Mouse (Mus musculus): Measurements from ENCODE around the gene Sub1. TPM values are rescaled to one million over a fixed set of nuclear protein-coding genes. Genes with fewer than 3 reads are reported as not detected.

Gene Sub1
- polyA plus RNA-seq (2015; fragmentation: Nextera tagmentation; extraction: Ambion mirVana), result 527 and 590 TPM in 2 replicates

DNA sequence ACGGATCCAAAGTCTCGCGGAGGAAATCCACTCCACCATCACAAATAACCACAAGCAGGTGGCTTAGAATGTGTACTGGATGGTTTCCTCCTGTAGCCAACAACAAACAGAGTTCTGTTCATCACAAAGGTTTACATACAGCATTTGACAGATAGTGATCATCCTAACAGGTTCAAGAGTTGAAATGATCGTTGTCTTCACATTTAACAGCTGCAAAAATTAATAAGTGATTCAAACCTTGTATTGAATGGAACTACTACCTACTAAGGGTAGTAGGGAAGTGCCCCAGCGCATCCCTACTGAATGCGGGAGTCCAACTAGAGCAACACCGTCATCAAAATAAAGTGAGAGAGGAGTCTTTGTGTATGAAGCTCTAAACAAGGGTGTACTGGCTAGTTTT lies at the start of gene Sub1:
Gene Sub1 (minus strand): TSS at position 101 of the 400 bp plus-strand sequence.
- Histone ChIP-seq H3K27me3 (replicated peaks; ENCODE audit: control insufficient read depth, insufficient read depth, low read length) (no peaks in the 10 kb centered on the region), H3K9me3 (ENCODE audit: control insufficient read depth, low read length) (no peaks in the 10 kb centered on the region), H3K27ac (ENCODE audit: low read length) (peak within 1 kb of the TSS; percentile 84), H3K9ac (ENCODE audit: low read depth, low read length) (peak within 1 kb of the TSS; percentile 98), H3K36me3 (ENCODE audit: control insufficient read depth, insufficient read depth, low read length) (peaks cover 2% of the 10 kb centered on the region; the same call in 1 of the 2 replicates), H3K4me1 (ENCODE audit: control insufficient read depth, insufficient read depth, low read length) (peaks cover 6% of the 10 kb centered on the region; the same call in 1 of the 2 replicates), H3K4me2 (ENCODE audit: low read depth, low read length) (peak within 1 kb of the TSS; percentile 32; the same call in 1 of the 2 replicates), H3K4me3 (ENCODE audit: low read length) (peak within 1 kb of the TSS; percentile 98)
- no peak for ATAC-seq
- WGBS, result 90% methylated on average over 7 of the region's 7 CpGs

DNA sequence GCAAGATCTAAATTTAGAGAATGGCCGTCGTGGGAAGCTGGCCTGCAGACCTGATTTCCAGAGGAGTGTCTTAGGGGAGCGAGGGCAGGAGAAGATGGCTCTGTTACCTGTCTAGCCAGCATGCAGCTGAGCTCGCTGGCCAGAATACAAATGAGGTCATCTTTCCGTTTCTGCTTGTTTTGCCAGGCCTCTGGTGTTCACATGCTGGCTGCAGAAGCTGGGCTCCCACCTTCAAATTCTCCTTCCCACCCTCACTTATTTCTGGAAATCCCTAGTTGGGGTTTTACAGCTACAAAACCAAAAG lies 43.6 kb upstream of the Sub1 start:
- 44% methylated on average over 5 of the region's 5 CpGs for WGBS
- Histone ChIP-seq H3K36me3 (ENCODE audit: control insufficient read depth, insufficient read depth, low read length) (no peaks in the 10 kb centered on the region), H3K27ac (ENCODE audit: low read length) (no peak overlapping the region), H3K4me2 (ENCODE audit: low read depth, low read length) (no peak overlapping the region), H3K9me3 (ENCODE audit: control insufficient read depth, low read length) (no peaks in the 10 kb centered on the region), H3K27me3 (replicated peaks; ENCODE audit: control insufficient read depth, insufficient read depth, low read length) (no peaks in the 10 kb centered on the region), H3K9ac (ENCODE audit: low read depth, low read length) (no peak overlapping the region), H3K4me1 (ENCODE audit: control insufficient read depth, insufficient read depth, low read length) (peaks cover 12% of the 10 kb centered on the region; the same call in 1 of the 2 replicates), H3K4me3 (ENCODE audit: low read length) (no peak overlapping the region)
- 0 out of 2 replicates have a peak, but pooled peaks have one; percentile 7 for ATAC-seq

DNA sequence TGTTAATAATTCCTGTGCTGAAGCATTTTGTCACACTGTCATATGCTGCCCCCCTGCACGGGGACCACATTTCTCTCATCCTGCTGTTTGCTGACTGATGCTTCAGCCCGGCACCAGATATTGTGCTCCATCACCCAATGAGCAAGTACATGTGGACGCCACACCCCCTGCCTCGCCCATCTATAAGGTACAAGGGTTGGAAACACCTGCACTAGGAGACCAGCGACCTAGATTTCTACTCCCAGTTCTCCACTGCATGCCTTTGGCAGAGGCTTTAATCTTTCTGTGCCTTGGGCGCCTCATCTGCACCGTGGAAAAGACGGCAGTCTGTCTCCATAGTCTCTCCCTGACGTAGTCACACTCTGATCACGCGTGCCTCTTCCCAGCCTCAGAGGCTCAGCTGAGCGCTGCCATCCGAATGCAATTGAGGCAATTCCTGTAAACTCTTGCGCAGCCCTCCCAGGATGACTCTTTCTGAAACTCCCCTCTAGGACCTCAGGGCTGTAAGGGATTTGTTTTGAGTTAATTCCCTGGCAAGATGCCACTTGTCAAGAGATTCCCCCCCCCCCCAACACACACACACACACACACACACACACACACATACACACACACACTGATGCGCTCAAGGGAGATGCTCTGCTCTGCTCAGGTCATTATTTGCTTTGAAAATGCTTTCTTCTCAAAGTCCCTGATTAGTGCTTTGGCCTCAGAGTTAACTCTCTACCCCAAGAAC lies 43.1 kb upstream of the Sub1 start:
- H3K4me2 ChIP-seq (ENCODE audit: low read depth, low read length), result peak overlapping the region; percentile 19; the same call in 1 of the 2 replicates
- H3K4me1 ChIP-seq (ENCODE audit: control insufficient read depth, insufficient read depth, low read length), result peaks cover 12% of the 10 kb centered on the region; the same call in 1 of the 2 replicates
- no peaks in the 10 kb centered on the region for H3K27me3 ChIP-seq (replicated peaks; ENCODE audit: control insufficient read depth, insufficient read depth, low read length)
- WGBS, result 35% methylated on average over 15 of the region's 15 CpGs
- peak overlapping the region; percentile 18; the same call in 1 of the 2 replicates for H3K27ac ChIP-seq (ENCODE audit: low read length)
- peak; percentile 89 for ATAC-seq
- H3K9me3 ChIP-seq (ENCODE audit: control insufficient read depth, low read length), result no peaks in the 10 kb centered on the region
- H3K9ac ChIP-seq (ENCODE audit: low read depth, low read length), result no peak overlapping the region
- no peak overlapping the region for H3K4me3 ChIP-seq (ENCODE audit: low read length)
- no peaks in the 10 kb centered on the region for H3K36me3 ChIP-seq (ENCODE audit: control insufficient read depth, insufficient read depth, low read length)

DNA sequence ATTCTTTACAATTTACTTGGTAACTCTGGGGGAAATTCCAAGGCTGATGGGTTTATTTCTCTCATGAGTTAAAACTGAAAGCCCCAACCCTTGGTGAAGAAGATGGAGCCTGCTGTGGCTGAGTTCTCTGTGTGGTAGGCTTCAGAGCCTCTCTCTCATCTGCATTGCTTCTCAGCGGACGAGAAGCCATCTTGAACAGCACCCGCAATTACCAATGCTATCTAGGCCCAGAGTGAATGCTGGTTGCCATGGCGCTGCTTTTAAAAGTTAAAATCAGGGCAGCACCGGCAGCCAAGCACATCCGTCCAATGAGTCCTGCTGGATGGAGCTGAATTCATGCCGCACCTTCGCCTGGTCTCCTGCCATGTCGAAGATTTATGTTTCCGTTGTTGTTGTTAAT lies 42.5 kb upstream of the Sub1 start:
- peaks cover 12% of the 10 kb centered on the region; the same call in 1 of the 2 replicates for H3K4me1 ChIP-seq (ENCODE audit: control insufficient read depth, insufficient read depth, low read length)
- 71% methylated on average over 10 of the region's 10 CpGs for WGBS
- no peaks in the 10 kb centered on the region for H3K36me3 ChIP-seq (ENCODE audit: control insufficient read depth, insufficient read depth, low read length)
- H3K4me3 ChIP-seq (ENCODE audit: low read length), result no peak overlapping the region
- no peak overlapping the region for H3K4me2 ChIP-seq (ENCODE audit: low read depth, low read length)
- H3K27me3 ChIP-seq (replicated peaks; ENCODE audit: control insufficient read depth, insufficient read depth, low read length), result no peaks in the 10 kb centered on the region
- ATAC-seq, result peak; percentile 12; the same call in 1 of the 2 replicates
- no peak overlapping the region for H3K9ac ChIP-seq (ENCODE audit: low read depth, low read length)
- no peak overlapping the region for H3K27ac ChIP-seq (ENCODE audit: low read length)
- H3K9me3 ChIP-seq (ENCODE audit: control insufficient read depth, low read length), result no peaks in the 10 kb centered on the region

DNA sequence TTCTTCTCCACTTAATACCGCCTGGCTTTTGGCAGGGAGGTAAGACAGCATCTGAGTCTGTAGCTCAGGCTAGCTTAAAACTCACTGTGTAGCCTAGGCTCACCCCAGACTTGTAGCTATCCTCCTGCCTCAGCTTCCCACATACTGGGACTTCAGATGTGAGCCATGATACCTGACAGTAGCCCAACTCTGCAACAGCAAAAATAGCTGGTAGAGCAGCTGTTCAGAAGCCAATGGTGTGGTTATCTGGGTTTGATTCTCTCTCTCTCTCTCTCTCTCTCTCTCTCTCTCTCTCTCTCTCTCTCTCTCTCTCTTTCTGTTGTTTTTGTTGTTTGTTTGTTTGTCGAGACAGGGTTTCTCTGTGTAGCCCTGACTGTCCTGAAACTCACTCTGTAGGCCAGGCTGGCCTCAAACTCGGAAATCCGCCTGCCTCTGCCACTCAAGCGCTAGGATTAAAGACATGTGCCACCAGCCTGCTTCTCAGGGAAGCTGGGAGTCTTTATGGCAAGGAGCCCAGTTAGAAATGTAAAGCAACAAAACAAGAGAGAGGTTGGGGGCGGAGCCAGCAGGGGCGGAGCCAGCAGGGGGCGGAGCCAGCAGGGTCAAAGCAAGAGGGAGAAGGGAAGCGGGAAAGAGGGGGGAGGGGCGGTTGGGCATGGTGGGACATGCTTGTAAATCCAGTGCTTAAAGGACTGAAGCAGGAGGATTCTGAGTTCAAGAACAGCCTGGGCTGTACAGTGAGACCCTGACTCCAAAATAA lies 41.3 kb upstream of the Sub1 start:
- 75% methylated on average over 10 of the region's 10 CpGs for WGBS
- H3K9me3 ChIP-seq (ENCODE audit: control insufficient read depth, low read length), result no peaks in the 10 kb centered on the region
- H3K36me3 ChIP-seq (ENCODE audit: control insufficient read depth, insufficient read depth, low read length), result no peaks in the 10 kb centered on the region
- peaks cover 12% of the 10 kb centered on the region; the same call in 1 of the 2 replicates for H3K4me1 ChIP-seq (ENCODE audit: control insufficient read depth, insufficient read depth, low read length)
- H3K9ac ChIP-seq (ENCODE audit: low read depth, low read length), result no peak overlapping the region
- no peak overlapping the region for H3K4me2 ChIP-seq (ENCODE audit: low read depth, low read length)
- no peak overlapping the region for H3K27ac ChIP-seq (ENCODE audit: low read length)
- no peak overlapping the region for H3K4me3 ChIP-seq (ENCODE audit: low read length)
- H3K27me3 ChIP-seq (replicated peaks; ENCODE audit: control insufficient read depth, insufficient read depth, low read length), result no peaks in the 10 kb centered on the region
- ATAC-seq, result no peak

DNA sequence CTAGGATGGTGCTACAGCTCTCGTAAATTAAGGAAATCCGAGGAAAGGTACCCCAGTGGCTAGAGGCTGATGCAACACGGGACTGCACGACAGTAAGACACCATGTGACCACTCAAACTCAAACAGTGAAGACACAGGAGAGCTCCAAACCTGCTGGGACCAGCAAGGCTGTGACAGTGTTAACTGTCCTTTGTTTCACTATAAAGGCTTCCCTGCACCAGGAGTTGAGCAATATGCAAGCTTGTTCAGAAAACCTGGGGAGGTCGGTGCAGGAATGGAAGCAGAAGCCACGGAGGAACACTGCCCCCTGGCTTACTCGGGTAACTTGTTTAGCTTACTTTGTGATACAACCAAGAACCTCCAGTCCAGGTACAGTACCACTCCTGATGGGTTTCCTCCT lies 40.4 kb upstream of the Sub1 start:
- Histone ChIP-seq H3K36me3 (ENCODE audit: control insufficient read depth, insufficient read depth, low read length) (no peaks in the 10 kb centered on the region), H3K9me3 (ENCODE audit: control insufficient read depth, low read length) (no peaks in the 10 kb centered on the region), H3K4me2 (ENCODE audit: low read depth, low read length) (no peak overlapping the region), H3K27me3 (replicated peaks; ENCODE audit: control insufficient read depth, insufficient read depth, low read length) (no peaks in the 10 kb centered on the region), H3K4me1 (ENCODE audit: control insufficient read depth, insufficient read depth, low read length) (peaks cover 12% of the 10 kb centered on the region; the same call in 1 of the 2 replicates), H3K9ac (ENCODE audit: low read depth, low read length) (no peak overlapping the region), H3K4me3 (ENCODE audit: low read length) (no peak overlapping the region), H3K27ac (ENCODE audit: low read length) (no peak overlapping the region)
- 49% methylated on average over 7 of the region's 7 CpGs for WGBS
- no peak for ATAC-seq

DNA sequence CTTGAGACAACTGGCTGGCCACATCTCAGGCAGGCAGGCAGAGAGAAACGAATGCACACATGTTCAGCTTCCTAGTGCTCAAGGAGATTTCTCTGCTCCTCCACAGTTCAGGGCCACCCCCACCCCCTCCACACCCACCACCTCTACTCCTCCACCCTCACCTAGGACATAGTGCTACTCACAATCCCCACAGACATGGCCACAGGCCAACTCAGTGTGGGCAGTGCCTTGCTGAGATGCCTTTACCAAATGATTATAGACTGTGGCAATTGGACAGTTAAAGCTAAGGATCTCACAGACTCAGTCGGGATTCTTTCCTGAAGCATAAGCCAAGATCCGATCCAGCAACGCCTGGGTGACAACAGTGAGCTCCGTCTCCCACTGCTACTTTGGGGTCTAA lies 39.9 kb upstream of the Sub1 start:
- Histone ChIP-seq H3K27me3 (replicated peaks; ENCODE audit: control insufficient read depth, insufficient read depth, low read length) (no peaks in the 10 kb centered on the region), H3K36me3 (ENCODE audit: control insufficient read depth, insufficient read depth, low read length) (no peaks in the 10 kb centered on the region), H3K4me2 (ENCODE audit: low read depth, low read length) (no peak overlapping the region), H3K4me3 (ENCODE audit: low read length) (no peak overlapping the region), H3K9me3 (ENCODE audit: control insufficient read depth, low read length) (no peaks in the 10 kb centered on the region), H3K4me1 (ENCODE audit: control insufficient read depth, insufficient read depth, low read length) (peaks cover 12% of the 10 kb centered on the region; the same call in 1 of the 2 replicates), H3K27ac (ENCODE audit: low read length) (no peak overlapping the region), H3K9ac (ENCODE audit: low read depth, low read length) (no peak overlapping the region)
- ATAC-seq, result no peak
- WGBS, result 74% methylated on average over 5 of the region's 5 CpGs

DNA sequence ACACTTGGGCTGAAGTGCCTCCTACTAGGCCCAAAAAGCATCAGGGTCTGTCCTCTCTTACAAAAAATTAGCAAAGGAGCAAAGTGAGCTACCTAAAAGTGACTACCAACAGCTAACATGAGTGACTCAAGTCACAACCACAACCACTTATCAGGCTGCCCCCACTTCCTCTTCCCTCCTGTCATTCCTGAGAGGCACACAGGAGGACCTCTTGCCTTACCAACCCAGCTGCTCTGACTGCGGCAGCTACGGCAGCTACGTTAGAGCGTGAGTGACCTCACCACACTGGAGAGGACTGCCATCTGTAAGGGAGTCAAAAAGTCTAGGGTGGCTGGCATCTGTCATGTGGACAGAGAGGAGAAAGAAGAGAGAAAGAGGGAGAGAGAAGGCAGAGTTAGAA lies 37.5 kb upstream of the Sub1 start:
- no peaks in the 10 kb centered on the region for H3K9me3 ChIP-seq (ENCODE audit: control insufficient read depth, low read length)
- no peaks in the 10 kb centered on the region for H3K36me3 ChIP-seq (ENCODE audit: control insufficient read depth, insufficient read depth, low read length)
- H3K4me1 ChIP-seq (ENCODE audit: control insufficient read depth, insufficient read depth, low read length), result 0 out of 2 replicates have a peak, but pooled peaks cover 2% of the 10 kb centered on the region
- no peak overlapping the region for H3K9ac ChIP-seq (ENCODE audit: low read depth, low read length)
- ATAC-seq, result no peak
- H3K4me3 ChIP-seq (ENCODE audit: low read length), result no peak overlapping the region
- no peak overlapping the region for H3K4me2 ChIP-seq (ENCODE audit: low read depth, low read length)
- no peaks in the 10 kb centered on the region for H3K27me3 ChIP-seq (replicated peaks; ENCODE audit: control insufficient read depth, insufficient read depth, low read length)
- H3K27ac ChIP-seq (ENCODE audit: low read length), result no peak overlapping the region
- WGBS, result 83% methylated on average over 4 of the region's 4 CpGs

DNA sequence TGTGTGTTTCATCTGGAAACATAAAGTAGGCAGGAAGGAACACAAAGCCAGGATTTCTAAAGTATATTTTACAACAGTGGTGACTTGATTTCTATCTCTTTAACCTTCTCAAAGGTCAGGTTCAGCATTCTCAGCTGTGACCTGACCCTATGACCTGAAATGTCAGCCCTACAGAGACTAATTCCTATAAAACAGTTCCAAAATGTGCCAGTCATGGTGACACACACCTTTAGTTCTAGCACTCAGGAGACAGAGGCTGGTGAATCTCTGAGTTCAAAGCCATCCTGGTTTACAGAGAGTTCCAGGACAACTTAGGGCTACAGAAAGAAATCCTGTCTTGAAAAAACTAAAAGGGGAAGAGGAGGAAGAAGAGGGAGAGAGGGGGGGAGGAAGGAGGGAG lies 36.4 kb upstream of the Sub1 start:
- no peak for ATAC-seq
- no peak overlapping the region for H3K27ac ChIP-seq (ENCODE audit: low read length)
- no peak overlapping the region for H3K4me3 ChIP-seq (ENCODE audit: low read length)
- no peak overlapping the region for H3K4me2 ChIP-seq (ENCODE audit: low read depth, low read length)
- H3K36me3 ChIP-seq (ENCODE audit: control insufficient read depth, insufficient read depth, low read length), result no peaks in the 10 kb centered on the region
- H3K9me3 ChIP-seq (ENCODE audit: control insufficient read depth, low read length), result no peaks in the 10 kb centered on the region
- no peak overlapping the region for H3K9ac ChIP-seq (ENCODE audit: low read depth, low read length)
- no peaks in the 10 kb centered on the region for H3K4me1 ChIP-seq (ENCODE audit: control insufficient read depth, insufficient read depth, low read length)
- H3K27me3 ChIP-seq (replicated peaks; ENCODE audit: control insufficient read depth, insufficient read depth, low read length), result no peaks in the 10 kb centered on the region

All from intestine, embryonic 16.5 days (tissue).